Mouse (Mus musculus) right cerebral cortex, adult 18-20 months (tissue): ENCODE data around the gene Myocd.

Source experiments
- DNase-seq: peaks from one replicate; pipeline ENCODE4 v3.0.0; 2022; ENCODE audit warnings: mixed read lengths

Gene Myocd

GRCm38 (mm10) chr11:65137145-65137652, 132.6 kb downstream of the Myocd start:
- no peak for DNase-seq

GRCm38 (mm10) chr11:65135251-65135739, 134.5 kb downstream of the Myocd start:
- DNase-seq: peak; percentile 76

GRCm38 (mm10) chr11:65133661-65134060, 136.1 kb downstream of the Myocd start:
- DNase-seq: peak; percentile 58

DNA sequence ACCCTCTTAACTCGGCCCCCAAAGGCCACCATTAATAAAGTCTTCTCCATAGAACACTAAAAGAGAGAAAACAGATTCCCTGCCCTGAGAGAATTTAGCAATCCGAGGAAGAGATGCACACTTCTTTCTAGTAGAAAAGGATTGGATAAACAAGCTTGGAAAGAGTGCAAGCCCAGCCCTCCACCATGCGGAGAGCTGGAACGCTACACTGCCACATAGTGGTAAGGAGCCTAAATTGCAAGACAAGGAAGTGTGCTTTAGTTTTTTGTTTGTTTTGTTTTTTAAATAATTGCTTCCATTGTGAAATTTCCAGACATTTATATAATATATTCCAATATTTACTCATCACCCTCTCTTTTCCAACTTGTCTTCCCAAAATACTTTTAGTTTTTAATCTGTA, 140.7 kb downstream of the Myocd start:
- DNase-seq: no peak

- DNase-seq: no peak
Measured at GRCm38 (mm10) chr11:65128666-65129065, 141.1 kb downstream of the Myocd start.

GRCm38 (mm10) chr11:65126566-65126965, 143.2 kb downstream of the Myocd start:
- peak; percentile 66 for DNase-seq
